In genomic region chr11:93968848-93969128, GRCm38 (mm10) we compare ENCODE assay signal across 8 mouse cellular contexts. TPM values are rescaled to one million over a fixed set of nuclear protein-coding genes. Genes with fewer than 3 reads are reported as not detected.
DNase-seq lines count a peak whose midpoint lies in the region; ATAC-seq lines count a peak whose summit lies in the region.

No protein-coding gene starts in this region.

- peak overlapping the region; percentile 35 for H3K4me2 ChIP-seq in neural tube, embryonic 11.5 days (ENCODE audit: low read depth)
- H3K4me2 ChIP-seq in liver, embryonic 11.5 days = peak overlapping the region; percentile 55
- H3K4me2 ChIP-seq in stomach, embryonic 16.5 days (ENCODE audit: low read depth, low read length) = peak overlapping the region; percentile 29

- no peak for DNase-seq in neural tube, embryonic 11.5 days (ENCODE audit: low spot score)
- DNase-seq in neural tube, embryonic 10.5 days (ENCODE audit: extremely low spot score, low spot score) = no peak
- no peak for DNase-seq in liver, embryonic 11.5 days (ENCODE audit: low spot score)
- DNase-seq in urinary bladder, postnatal 4 days (ENCODE audit: low spot score in 2 of 2) = no peak
- DNase-seq in gastrocnemius, postnatal 36 days = no peak

- H3K4me1 ChIP-seq in erythroblast, embryonic 14.5 days (ENCODE audit: control insufficient read depth) = peaks cover 34% of the 10 kb centered on the region
- H3K4me1 ChIP-seq in neural tube, embryonic 11.5 days (ENCODE audit: control insufficient read depth, insufficient read depth, low read length) = peaks cover 9% of the 10 kb centered on the region; the same call in 1 of the 2 replicates
- H3K4me1 ChIP-seq in liver, embryonic 11.5 days (replicated peaks; ENCODE audit: control insufficient read depth, insufficient read depth, low read length) = no peaks in the 10 kb centered on the region
- peaks cover 6% of the 10 kb centered on the region for H3K4me1 ChIP-seq in stomach, embryonic 16.5 days (ENCODE audit: control insufficient read depth, insufficient read depth, low read length)

- H3K9me3 ChIP-seq in erythroblast, embryonic 14.5 days (ENCODE audit: control insufficient read depth, low read length) = no peaks in the 10 kb centered on the region
- no peaks in the 10 kb centered on the region for H3K9me3 ChIP-seq in neural tube, embryonic 11.5 days (ENCODE audit: control insufficient read depth, low read length)
- H3K9me3 ChIP-seq in liver, embryonic 11.5 days (ENCODE audit: control insufficient read depth, low read length) = no peaks in the 10 kb centered on the region
- H3K9me3 ChIP-seq in stomach, embryonic 16.5 days (replicated peaks; ENCODE audit: control insufficient read depth, low read length) = no peaks in the 10 kb centered on the region

- H3K36me3 ChIP-seq in erythroblast, embryonic 14.5 days (ENCODE audit: control insufficient read depth) = peaks cover 23% of the 10 kb centered on the region
- peaks cover 8% of the 10 kb centered on the region; the same call in 1 of the 2 replicates for H3K36me3 ChIP-seq in neural tube, embryonic 11.5 days (ENCODE audit: control insufficient read depth, insufficient read depth, low read length)
- H3K36me3 ChIP-seq in liver, embryonic 11.5 days (ENCODE audit: control insufficient read depth, insufficient read depth, low read length) = peaks cover 17% of the 10 kb centered on the region
- peaks cover 7% of the 10 kb centered on the region; the same call in 1 of the 2 replicates for H3K36me3 ChIP-seq in stomach, embryonic 16.5 days (ENCODE audit: control insufficient read depth, insufficient read depth, low read length)

- H3K27ac ChIP-seq in neural tube, embryonic 11.5 days (ENCODE audit: low read depth, low read length) = no peak overlapping the region
- H3K27ac ChIP-seq in liver, embryonic 11.5 days (ENCODE audit: low read depth, low read length) = no peak overlapping the region
- H3K27ac ChIP-seq in stomach, embryonic 16.5 days (ENCODE audit: low read length) = no peak overlapping the region

- H3K27me3 ChIP-seq in erythroblast, embryonic 14.5 days (ENCODE audit: control insufficient read depth) = no peaks in the 10 kb centered on the region
- no peaks in the 10 kb centered on the region for H3K27me3 ChIP-seq in neural tube, embryonic 11.5 days (ENCODE audit: control insufficient read depth, insufficient read depth, low read length)
- H3K27me3 ChIP-seq in liver, embryonic 11.5 days (replicated peaks; ENCODE audit: control insufficient read depth, insufficient read depth, low read length) = no peaks in the 10 kb centered on the region
- H3K27me3 ChIP-seq in stomach, embryonic 16.5 days (ENCODE audit: control insufficient read depth, insufficient read depth, low read length) = no peaks in the 10 kb centered on the region

- 53% methylated on average over 6 of the region's 6 CpGs for whole genome bisulfite sequencing in neural tube, embryonic 11.5 days
- 40% methylated on average over 6 of the region's 6 CpGs for WGBS in liver, embryonic 11.5 days
- 39% methylated on average over 6 of the region's 6 CpGs for WGBS in stomach, embryonic 16.5 days

- intact Hi-C loops in gastrocnemius, postnatal 36 days (cut with DNase I) = loop anchor here (1.0 to 2.0 kb wide), 2 partner anchors 27 to 118 kb away; no protein-coding TSS in a partner anchor

- H3K4me3 ChIP-seq in erythroblast, embryonic 14.5 days (replicated peaks) = peak overlapping the region; percentile 88
- H3K4me3 ChIP-seq in neural tube, embryonic 11.5 days (ENCODE audit: low read depth, low read length) = peak overlapping the region; percentile 72
- H3K4me3 ChIP-seq in liver, embryonic 11.5 days (ENCODE audit: low read depth, low read length) = peak overlapping the region; percentile 75
- H3K4me3 ChIP-seq in stomach, embryonic 16.5 days (replicated peaks; ENCODE audit: low read length) = peak overlapping the region; percentile 69

- no peak for ATAC-seq in erythroblast, adult 5-6 weeks (replicated peaks; ENCODE audit: low FRiP score, poor library complexity, severe bottlenecking)
- ATAC-seq in neural tube, embryonic 11.5 days (ENCODE audit: insufficient read depth, low FRiP score, low TSS enrichment) = no peak
- ATAC-seq in liver, embryonic 11.5 days (replicated peaks; ENCODE audit: low FRiP score) = no peak
- ATAC-seq in stomach, embryonic 16.5 days (ENCODE audit: insufficient read depth, low FRiP score) = no peak; the same call in 1 of the 2 replicates

- peak overlapping the region; percentile 33; the same call in 1 of the 2 replicates for H3K9ac ChIP-seq in neural tube, embryonic 11.5 days (ENCODE audit: low read length)
- no peak overlapping the region for H3K9ac ChIP-seq in liver, embryonic 11.5 days (ENCODE audit: low read depth, low read length)
- H3K9ac ChIP-seq in stomach, embryonic 16.5 days (ENCODE audit: low read length) = no peak overlapping the region; the same call in 1 of the 2 replicates

RNA-seq across cellular contexts. Expression of gene Nme1, which starts 0.5 kb away (rescaled TPM):
- 11.0 and 13.0 TPM in 2 replicates for polyA plus RNA-seq in erythroblast, embryonic 14.5 days (2012)
- 11.9 and 60.4 TPM in 2 replicates for total RNA-seq in erythroblast, adult 5-6 weeks (2015; ENCODE audit: low replicate concordance)
- total RNA-seq in erythroblast, adult 5-6 weeks (2017; ENCODE audit: low replicate concordance) = 16.6 and 19.9 TPM in 2 replicates
- 275 and 294 TPM in 2 replicates for polyA plus RNA-seq in neural tube, embryonic 11.5 days (2014; fragmentation: Nextera tagmentation; extraction: Ambion mirVana)
- 315 and 317 TPM in 2 replicates for polyA plus RNA-seq in liver, embryonic 11.5 days (2014; fragmentation: Nextera tagmentation; extraction: Ambion mirVana)
- polyA plus RNA-seq in stomach, embryonic 16.5 days (2015; fragmentation: Nextera tagmentation; extraction: Ambion mirVana) = 136 and 162 TPM in 2 replicates
- total RNA-seq in gastrocnemius, postnatal 36 days (2021) = 10 to 100 TPM; 12.2 to 13.1 TPM

RNA-seq across cellular contexts. Expression of gene Gm20390, which starts 0.7 kb away (rescaled TPM):
- 9.9 and 13.0 TPM in 2 replicates for polyA plus RNA-seq in erythroblast, embryonic 14.5 days (2012)
- 22.7 TPM in 1 of 2 replicates, not detected in the other for total RNA-seq in erythroblast, adult 5-6 weeks (2015; ENCODE audit: low replicate concordance)
- total RNA-seq in erythroblast, adult 5-6 weeks (2017; ENCODE audit: low replicate concordance) = 0.68 and 3.9 TPM in 2 replicates
- polyA plus RNA-seq in neural tube, embryonic 11.5 days (2014; fragmentation: Nextera tagmentation; extraction: Ambion mirVana) = 382 and 395 TPM in 2 replicates
- 393 TPM in 2 replicates for polyA plus RNA-seq in liver, embryonic 11.5 days (2014; fragmentation: Nextera tagmentation; extraction: Ambion mirVana)
- polyA plus RNA-seq in stomach, embryonic 16.5 days (2015; fragmentation: Nextera tagmentation; extraction: Ambion mirVana) = 296 and 325 TPM in 2 replicates
- total RNA-seq in gastrocnemius, postnatal 36 days (2021) = 10 to 100 TPM in 1 of 2 experiments, 1 to 10 TPM in 1; 9.9 to 14.6 TPM

RNA-seq across cellular contexts. Expression of gene Nme2, which starts 12.7 kb away (rescaled TPM):
- polyA plus RNA-seq in erythroblast, embryonic 14.5 days (2012) = 1.4 and 1.7 TPM in 2 replicates
- 53.4 and 89.2 TPM in 2 replicates for total RNA-seq in erythroblast, adult 5-6 weeks (2015; ENCODE audit: low replicate concordance)
- 11.8 and 32.5 TPM in 2 replicates for total RNA-seq in erythroblast, adult 5-6 weeks (2017; ENCODE audit: low replicate concordance)
- polyA plus RNA-seq in neural tube, embryonic 11.5 days (2014; fragmentation: Nextera tagmentation; extraction: Ambion mirVana) = 109 and 135 TPM in 2 replicates
- 112 and 142 TPM in 2 replicates for polyA plus RNA-seq in liver, embryonic 11.5 days (2014; fragmentation: Nextera tagmentation; extraction: Ambion mirVana)
- polyA plus RNA-seq in stomach, embryonic 16.5 days (2015; fragmentation: Nextera tagmentation; extraction: Ambion mirVana) = 287 and 314 TPM in 2 replicates
- total RNA-seq in gastrocnemius, postnatal 36 days (2021) = 100 to 1,000 TPM; 546 to 563 TPM

RNA-seq across cellular contexts. Expression of gene Spag9, which starts 27.1 kb away (rescaled TPM):
- 0.17 and 0.21 TPM in 2 replicates for polyA plus RNA-seq in erythroblast, embryonic 14.5 days (2012)
- total RNA-seq in erythroblast, adult 5-6 weeks (2015; ENCODE audit: low replicate concordance) = 9.2 and 18.3 TPM in 2 replicates
- 24.3 and 25.9 TPM in 2 replicates for total RNA-seq in erythroblast, adult 5-6 weeks (2017; ENCODE audit: low replicate concordance)
- 85.6 and 86.6 TPM in 2 replicates for polyA plus RNA-seq in neural tube, embryonic 11.5 days (2014; fragmentation: Nextera tagmentation; extraction: Ambion mirVana)
- 19.5 and 24.6 TPM in 2 replicates for polyA plus RNA-seq in liver, embryonic 11.5 days (2014; fragmentation: Nextera tagmentation; extraction: Ambion mirVana)
- 26.1 and 31.0 TPM in 2 replicates for polyA plus RNA-seq in stomach, embryonic 16.5 days (2015; fragmentation: Nextera tagmentation; extraction: Ambion mirVana)
- total RNA-seq in gastrocnemius, postnatal 36 days (2021) = 100 to 1,000 TPM; 118 to 141 TPM

Comparison
In these comparisons a context has a peak if more than half of its experiments do, and no peak if none do; other contexts are left out.
1. RNA of gene Gm20390, which starts 0.7 kb away (polyA plus RNA-seq): 382 to 395 TPM in neural tube, embryonic 11.5 days, 393 TPM in liver, embryonic 11.5 days and 296 to 325 TPM in stomach, embryonic 16.5 days; 9.9 to 13.0 TPM in erythroblast, embryonic 14.5 days; every median in the first group is over 10 times any median in the second.
2. RNA of gene Nme2, which starts 12.7 kb away (polyA plus RNA-seq): 287 to 314 TPM in stomach, embryonic 16.5 days, 112 to 142 TPM in liver, embryonic 11.5 days and 109 to 135 TPM in neural tube, embryonic 11.5 days; 1.4 to 1.7 TPM in erythroblast, embryonic 14.5 days; every median in the first group is over 10 times any median in the second.
3. Peak in every context shown above with its lines, with median percentiles within 50 percentile points of each other: H3K4me3 ChIP-seq and H3K4me2 ChIP-seq.